Mouse (Mus musculus) liver, embryonic 12.5 days (tissue): ENCODE results near the gene Mrpl45. TPM values are rescaled to one million over a fixed set of nuclear protein-coding genes. Genes with fewer than 3 reads are reported as not detected.
A peak's percentile ranks its signal among the peaks of the same experiment; 100 is the strongest.
"Not testable (repeated sequence)": the region's sequence is repeated elsewhere in the genome, so short reads cannot be mapped to it uniquely, and the experiment has no call there.

ENCODE experiments used
- ATAC-seq: fragments of 200-750 bp; cut with Nextera tagmentation; 2 replicates; pipeline ENCODE4 v1.8.0; 2017; ENCODE audit warnings: moderate number of reproducible peaks, mild to moderate bottlenecking, moderate library complexity
- H3K27ac ChIP-seq: fragments of 300-500 bp; sonication (generic); 2 replicates; pipeline ENCODE4 v1.5.1; 2016; ENCODE audit warnings: mild to moderate bottlenecking
- H3K27me3 ChIP-seq: fragments of 300-500 bp; sonication (generic); replicated peaks from 2 replicates; pipeline ENCODE4 v1.6.1; 2016; ENCODE audit warnings: mild to moderate bottlenecking, moderate library complexity
- H3K36me3 ChIP-seq: fragments of 300-500 bp; sonication (generic); 2 replicates; pipeline ENCODE4 v1.6.1; 2016; ENCODE audit warnings: mild to moderate bottlenecking, moderate library complexity
- H3K4me1 ChIP-seq: fragments of 300-500 bp; sonication (generic); 2 replicates; pipeline ENCODE4 v1.6.1; 2016
- H3K4me2 ChIP-seq: fragments of 300-500 bp; sonication (generic); 2 replicates; pipeline ENCODE4 v1.6.1; 2016; ENCODE audit warnings: mild to moderate bottlenecking, moderate library complexity
- H3K4me3 ChIP-seq: fragments of 300-500 bp; sonication (generic); 2 replicates; pipeline ENCODE4 v1.5.1; 2016; ENCODE audit warnings: mild to moderate bottlenecking, moderate library complexity
- H3K9ac ChIP-seq: fragments of 300-500 bp; sonication (generic); 2 replicates; pipeline ENCODE4 v1.6.1; 2016; ENCODE audit warnings: mild to moderate bottlenecking, moderate library complexity
- H3K9me3 ChIP-seq: fragments of 300-500 bp; sonication (generic); replicated peaks from 2 replicates; pipeline ENCODE4 v1.6.1; 2016; ENCODE audit warnings: mild to moderate bottlenecking, moderate library complexity
- WGBS: fragments of 180-500 bp; shearing (Covaris S2); methylation state at CpG from one replicate; pipeline ENCODE4 v1.1.7; 2016; ENCODE audit not compliant: insufficient replicate concordance; 5-methylcytosine and 5-hydroxymethylcytosine counted together
- polyA plus RNA-seq: library from polyadenylated mRNA; unstranded; fragments of >200 nt; fragmentation: Nextera tagmentation; extraction: Ambion mirVana; gene quantifications from 2 replicates; pipeline ENCODE4 v1.2.1, GENCODE M21; 2016

Gene Mrpl45
- polyA plus RNA-seq, 1 experiment from 2014 or later, result 44.0 TPM

- not testable (repeated sequence) for H3K9me3 ChIP-seq, H3K4me1 ChIP-seq, H3K9ac ChIP-seq, H3K4me3 ChIP-seq, H3K27ac ChIP-seq, H3K4me2 ChIP-seq, H3K27me3 ChIP-seq
- ATAC-seq, result peak; percentile 40; the same call in 1 of the 2 replicates
- H3K36me3 ChIP-seq, result peaks cover 74% of the 10 kb centered on the region
- 78% methylated on average over 8 of the region's 8 CpGs for WGBS
Observed at GRCm38 (mm10) chr11:97321894-97322600, 6.5 kb downstream of the Mrpl45 start.

GRCm38 (mm10) chr11:97325224-97325623, 9.7 kb downstream of the Mrpl45 start:
- ATAC-seq, result no peak
- H3K27ac ChIP-seq, result no peak overlapping the region
- no peak overlapping the region for H3K4me3 ChIP-seq
- H3K36me3 ChIP-seq, result peaks cover 84% of the 10 kb centered on the region
- no peaks in the 10 kb centered on the region for H3K9me3 ChIP-seq
- H3K4me1 ChIP-seq, result no peaks in the 10 kb centered on the region
- H3K27me3 ChIP-seq, result no peaks in the 10 kb centered on the region
- no peak overlapping the region for H3K4me2 ChIP-seq
- H3K9ac ChIP-seq, result no peak overlapping the region
- WGBS, result 64% methylated on average over 1 of the region's 1 CpGs

DNA sequence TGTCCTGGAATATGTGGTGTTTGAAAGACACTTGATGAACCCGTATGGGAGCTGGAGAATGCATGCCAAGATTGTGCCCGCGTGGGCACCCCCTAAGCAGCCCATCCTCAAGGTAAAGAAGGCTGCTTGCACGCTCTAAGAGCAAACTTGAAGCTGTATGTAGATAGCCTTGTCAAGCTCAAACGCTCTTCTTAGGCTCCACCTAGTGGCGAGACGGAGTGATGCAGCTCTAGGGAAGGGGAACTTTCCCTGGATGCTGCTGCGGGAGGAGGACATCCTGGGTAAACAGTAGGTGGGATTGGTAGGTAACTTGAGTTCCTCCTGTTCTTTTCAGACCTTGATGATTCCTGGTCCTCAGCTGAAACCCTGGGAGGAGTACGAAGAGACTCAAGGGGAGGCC, 12.6 kb downstream of the Mrpl45 start:
- no peak overlapping the region for H3K4me2 ChIP-seq
- H3K9ac ChIP-seq, result no peak overlapping the region
- H3K4me3 ChIP-seq, result no peak overlapping the region
- no peak overlapping the region for H3K27ac ChIP-seq
- peaks cover 9% of the 10 kb centered on the region for H3K4me1 ChIP-seq
- WGBS, result 22% methylated on average over 9 of the region's 9 CpGs
- H3K9me3 ChIP-seq, result no peaks in the 10 kb centered on the region
- no peak for ATAC-seq
- H3K36me3 ChIP-seq, result peaks cover 69% of the 10 kb centered on the region
- H3K27me3 ChIP-seq, result no peaks in the 10 kb centered on the region

- H3K9ac ChIP-seq, result no peak overlapping the region
- H3K4me3 ChIP-seq, result no peak overlapping the region
- no peak overlapping the region for H3K27ac ChIP-seq
- no peaks in the 10 kb centered on the region for H3K9me3 ChIP-seq
- ATAC-seq, result no peak
- H3K4me1 ChIP-seq, result peaks cover 15% of the 10 kb centered on the region
- peaks cover 52% of the 10 kb centered on the region for H3K36me3 ChIP-seq
- peaks cover 15% of the 10 kb centered on the region for H3K27me3 ChIP-seq
- H3K4me2 ChIP-seq, result no peak overlapping the region
- WGBS, result 85% methylated on average over 1 of the region's 1 CpGs
Observed at GRCm38 (mm10) chr11:97330315-97330714, 14.8 kb downstream of the Mrpl45 start.

- WGBS, result 80% methylated on average over 12 of the region's 12 CpGs
- Histone ChIP-seq H3K4me3 (no peak overlapping the region), H3K27ac (no peak overlapping the region)
Observed at GRCm38 (mm10) chr11:97331231-97332190, 16.0 kb downstream of the Mrpl45 start.

GRCm38 (mm10) chr11:97333044-97333443, 17.5 kb downstream of the Mrpl45 start:
- 37% methylated on average over 9 of the region's 9 CpGs for WGBS
- Histone ChIP-seq H3K27me3 (peaks cover 42% of the 10 kb centered on the region), H3K4me3 (no peak overlapping the region), H3K9me3 (no peaks in the 10 kb centered on the region), H3K4me2 (peak overlapping the region; percentile 32), H3K27ac (no peak overlapping the region), H3K4me1 (peaks cover 24% of the 10 kb centered on the region), H3K36me3 (peaks cover 26% of the 10 kb centered on the region), H3K9ac (no peak overlapping the region)
- no peak for ATAC-seq

More at GRCm38 (mm10) chr11:97331231-97332190, 16.0 kb downstream of the Mrpl45 start:
- peaks cover 27% of the 10 kb centered on the region for H3K27me3 ChIP-seq
- ATAC-seq, result no peak
- H3K9ac ChIP-seq, result no peak overlapping the region
- no peaks in the 10 kb centered on the region for H3K9me3 ChIP-seq
- peaks cover 40% of the 10 kb centered on the region for H3K36me3 ChIP-seq
- no peak overlapping the region for H3K4me2 ChIP-seq
- H3K4me1 ChIP-seq, result peaks cover 21% of the 10 kb centered on the region

DNA sequence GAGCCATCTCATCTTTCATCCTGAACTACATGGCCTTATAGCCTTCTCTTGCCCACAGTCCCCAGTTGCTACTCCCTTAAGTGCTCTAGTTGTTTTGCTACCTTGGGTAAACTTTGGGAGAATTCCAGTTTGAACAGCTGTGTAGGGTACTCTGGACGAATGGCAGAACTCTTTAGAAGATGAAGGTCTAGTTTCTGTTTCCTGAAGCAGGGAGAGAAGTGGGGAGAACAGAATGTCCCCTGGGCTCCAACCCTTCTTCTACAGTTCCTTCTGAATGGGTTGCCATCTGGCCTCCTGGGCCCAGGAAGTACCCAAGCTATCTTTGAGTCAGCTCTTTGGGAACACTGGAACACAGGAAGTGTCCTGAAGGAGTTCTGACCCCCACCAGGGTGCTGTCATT, 18.4 kb downstream of the Mrpl45 start:
- no peak overlapping the region for H3K4me2 ChIP-seq
- no peak overlapping the region for H3K4me3 ChIP-seq
- no peaks in the 10 kb centered on the region for H3K9me3 ChIP-seq
- no peak overlapping the region for H3K9ac ChIP-seq
- peaks cover 18% of the 10 kb centered on the region for H3K36me3 ChIP-seq
- H3K27me3 ChIP-seq, result peaks cover 51% of the 10 kb centered on the region
- H3K4me1 ChIP-seq, result peaks cover 24% of the 10 kb centered on the region
- H3K27ac ChIP-seq, result no peak overlapping the region
- WGBS, result 54% methylated on average over 1 of the region's 1 CpGs
- no peak for ATAC-seq

GRCm38 (mm10) chr11:97334400-97334799, 18.9 kb downstream of the Mrpl45 start:
- Histone ChIP-seq H3K27me3 (peaks cover 54% of the 10 kb centered on the region), H3K4me1 (peaks cover 24% of the 10 kb centered on the region), H3K36me3 (peaks cover 13% of the 10 kb centered on the region), H3K9me3 (no peaks in the 10 kb centered on the region), H3K4me3 (no peak overlapping the region), H3K27ac (no peak overlapping the region), H3K9ac (no peak overlapping the region), H3K4me2 (no peak overlapping the region)
- ATAC-seq, result no peak
- 77% methylated on average over 9 of the region's 9 CpGs for WGBS

DNA sequence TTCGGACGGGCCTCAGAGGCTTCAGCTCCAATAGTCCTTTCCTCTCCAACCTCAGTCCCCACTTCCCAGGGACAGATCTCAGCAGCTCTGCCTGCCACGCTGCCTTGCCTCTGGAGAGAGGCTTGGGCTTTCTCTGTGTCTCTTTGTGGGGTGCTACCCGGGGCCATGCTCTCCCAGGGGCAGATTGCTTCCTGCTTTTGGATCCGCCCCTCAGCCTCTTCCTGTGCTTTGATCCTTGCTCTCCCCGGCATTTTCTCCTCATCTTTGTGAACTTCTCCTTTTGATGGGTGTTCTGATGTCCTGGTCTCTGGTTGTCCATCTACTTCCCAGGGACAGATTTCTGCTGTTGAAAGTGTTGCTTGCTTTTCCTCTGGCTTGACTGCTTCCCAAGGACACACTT, 20.7 kb downstream of the Mrpl45 start:
- peaks cover 24% of the 10 kb centered on the region for H3K4me1 ChIP-seq
- H3K4me2 ChIP-seq, result no peak overlapping the region
- no peaks in the 10 kb centered on the region for H3K36me3 ChIP-seq
- H3K9me3 ChIP-seq, result no peaks in the 10 kb centered on the region
- peaks cover 70% of the 10 kb centered on the region for H3K27me3 ChIP-seq
- no peak overlapping the region for H3K9ac ChIP-seq
- H3K27ac ChIP-seq, result no peak overlapping the region
- H3K4me3 ChIP-seq, result no peak overlapping the region
- WGBS, result 21% methylated on average over 6 of the region's 6 CpGs
- no peak for ATAC-seq

DNA sequence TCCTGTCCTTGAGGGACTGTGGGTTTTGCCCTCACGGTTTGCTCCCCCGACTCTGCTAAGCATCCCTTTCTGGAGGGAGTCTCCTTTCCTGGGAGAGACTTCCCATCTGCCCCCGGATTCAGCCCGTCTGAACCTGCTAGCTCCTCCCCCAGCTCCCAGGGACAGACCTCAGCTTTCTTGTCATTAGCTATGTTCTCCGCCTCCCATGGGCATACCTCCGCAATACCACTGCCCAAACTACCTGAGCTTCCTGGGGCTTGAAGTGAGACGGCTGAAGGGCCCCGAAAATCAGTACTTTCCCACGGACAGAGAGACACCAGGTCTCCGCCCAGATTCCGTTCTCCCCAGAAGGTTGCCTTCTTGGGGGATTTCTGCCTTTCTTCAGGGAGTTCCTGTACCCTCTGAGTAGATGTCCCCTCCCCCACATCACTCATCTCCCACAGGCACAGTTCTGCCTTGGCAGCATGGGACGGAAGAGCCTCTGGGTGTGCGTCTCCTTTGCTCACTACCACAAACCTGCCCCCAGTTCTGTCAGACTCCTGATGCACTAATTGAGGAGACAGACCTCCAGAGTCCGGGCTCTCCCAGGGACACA, 21.3 kb downstream of the Mrpl45 start:
- no peak for ATAC-seq
- peaks cover 74% of the 10 kb centered on the region for H3K27me3 ChIP-seq
- no peak overlapping the region for H3K9ac ChIP-seq
- H3K27ac ChIP-seq, result no peak overlapping the region
- H3K4me2 ChIP-seq, result no peak overlapping the region
- no peaks in the 10 kb centered on the region for H3K9me3 ChIP-seq
- 49% methylated on average over 14 of the region's 14 CpGs for WGBS
- no peak overlapping the region for H3K4me3 ChIP-seq
- H3K36me3 ChIP-seq, result no peaks in the 10 kb centered on the region
- H3K4me1 ChIP-seq, result peaks cover 24% of the 10 kb centered on the region

DNA sequence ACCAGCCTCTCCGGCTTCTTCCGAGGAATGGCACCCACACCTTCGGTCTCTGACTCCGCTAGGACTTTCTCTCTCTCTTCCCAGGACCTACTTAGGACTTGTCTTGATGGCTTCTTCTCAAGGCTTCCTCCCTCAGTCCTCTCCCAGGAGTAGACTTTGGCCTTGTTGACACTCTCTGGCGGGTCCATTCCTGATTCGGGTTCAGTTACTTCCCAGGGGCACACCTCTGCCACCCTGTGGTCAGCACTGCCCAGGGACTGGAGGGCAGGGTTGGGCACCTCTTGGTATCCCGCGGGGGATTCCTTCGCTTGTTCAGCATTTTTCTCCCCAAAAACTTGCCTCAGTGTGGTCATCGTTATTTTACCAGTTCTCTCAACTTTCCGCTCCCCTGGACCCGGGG, 21.8 kb downstream of the Mrpl45 start:
- Histone ChIP-seq H3K36me3 (no peaks in the 10 kb centered on the region), H3K27me3 (peaks cover 77% of the 10 kb centered on the region), H3K27ac (no peak overlapping the region), H3K4me2 (no peak overlapping the region), H3K4me3 (no peak overlapping the region), H3K4me1 (peaks cover 23% of the 10 kb centered on the region), H3K9ac (no peak overlapping the region), H3K9me3 (no peaks in the 10 kb centered on the region)
- 56% methylated on average over 12 of the region's 12 CpGs for WGBS
- no peak for ATAC-seq
